ENCODE assay signal across 16 mouse cellular contexts in the genomic region with DNA sequence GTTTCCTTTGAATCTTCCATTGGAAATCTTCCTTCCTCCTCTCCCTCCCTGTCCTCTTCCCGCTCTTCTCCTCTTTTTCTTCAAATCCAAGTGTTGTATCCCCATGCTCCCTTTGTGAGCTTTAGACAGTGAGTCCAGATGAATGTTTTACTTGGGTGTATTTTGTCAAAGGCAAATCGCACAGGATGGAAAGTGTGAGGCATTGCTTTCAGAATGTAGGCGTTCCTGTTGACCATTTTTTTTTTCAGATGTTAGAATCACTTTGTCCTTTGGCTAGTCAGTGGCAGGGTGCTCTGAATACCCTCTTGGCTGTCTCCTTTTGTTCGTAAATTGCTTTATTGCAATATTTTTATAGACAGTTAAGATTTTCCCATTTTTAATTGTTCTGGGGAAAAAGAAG.
"Had no signal": no experiment of that assay in that cellular context is flagged by ENCODE, and none has a peak within 500 bp of the region (broad histone marks: within the 10 kb centered on the region; RNA-seq: fewer than 3 reads in every experiment).

No protein-coding gene starts in this region.

- H3K4me1 ChIP-seq: neural tube, embryonic 13.5 days; neural tube, embryonic 15.5 days; stomach, embryonic 15.5 days had no signal

- H3K27me3 ChIP-seq: neural tube, embryonic 13.5 days; neural tube, embryonic 15.5 days; stomach, embryonic 15.5 days had no signal

- H3K9ac ChIP-seq: neural tube, embryonic 13.5 days; neural tube, embryonic 15.5 days; stomach, embryonic 15.5 days had no signal

- H3K4me2 ChIP-seq: neural tube, embryonic 13.5 days; neural tube, embryonic 15.5 days; stomach, embryonic 15.5 days had no signal

- H3K9me3 ChIP-seq: neural tube, embryonic 13.5 days; neural tube, embryonic 15.5 days; stomach, embryonic 15.5 days had no signal

- H3K27ac ChIP-seq: neural tube, embryonic 13.5 days; neural tube, embryonic 15.5 days; stomach, embryonic 15.5 days; stomach, postnatal 0 days had no signal

- H3K4me3 ChIP-seq: neural tube, embryonic 13.5 days; neural tube, embryonic 15.5 days; stomach, embryonic 15.5 days had no signal

- DNase-seq: retina, postnatal 1 day; right cerebral cortex, adult 18-20 months; right cerebral cortex, postnatal 14 days; right cerebral cortex, postnatal 25 days; right cerebral cortex, postnatal 4 days; spleen, adult 18-20 months; thymus, adult 18-20 months; thymus, adult 2 months; thymus, postnatal 14 days; thymus, postnatal 25 days; thymus, postnatal 36 days; thymus, postnatal 4 days had no signal

- H3K36me3 ChIP-seq: neural tube, embryonic 13.5 days; neural tube, embryonic 15.5 days; stomach, embryonic 15.5 days had no signal
